Mouse (Mus musculus) E14TG2a.4 (cell line): ENCODE measurements around the gene Vwf.

Experiments
- H3K27me3 ChIP-seq: 2 replicates; pipeline ENCODE4 v1.6.1; 2014; ENCODE audit warnings: low read length, control low read depth; ENCODE audit not compliant: insufficient read depth
- H3K36me3 ChIP-seq: 2 replicates; pipeline ENCODE4 v1.6.1; 2014; ENCODE audit warnings: low read length, control low read depth; ENCODE audit not compliant: insufficient read depth
- H3K4me1 ChIP-seq: replicated peaks from 2 replicates; pipeline ENCODE4 v1.6.1; 2014; ENCODE audit warnings: low read depth, low read length, control low read depth
- H3K4me3 ChIP-seq: replicated peaks from 2 replicates; pipeline ENCODE4 v1.5.1; 2014; ENCODE audit warnings: mild to moderate bottlenecking, low read length
- H3K9me3 ChIP-seq: 2 replicates; pipeline ENCODE4 v1.6.1; 2014; ENCODE audit warnings: low read length, control low read depth
- CTCF ChIP-seq: conservative IDR thresholded peaks from 2 replicates; pipeline ENCODE4 v1.5.1; 2014; ENCODE audit warnings: low read length
- NANOG ChIP-seq: IDR thresholded peaks from 2 replicates; pipeline ENCODE4 v1.6.1; 2014; ENCODE audit warnings: borderline replicate concordance, low read length, mixed read lengths
- POU5F1 ChIP-seq: IDR thresholded peaks from 2 replicates; pipeline ENCODE4 v1.6.1; 2014; ENCODE audit warnings: low read length, borderline replicate concordance

Gene Vwf

DNA sequence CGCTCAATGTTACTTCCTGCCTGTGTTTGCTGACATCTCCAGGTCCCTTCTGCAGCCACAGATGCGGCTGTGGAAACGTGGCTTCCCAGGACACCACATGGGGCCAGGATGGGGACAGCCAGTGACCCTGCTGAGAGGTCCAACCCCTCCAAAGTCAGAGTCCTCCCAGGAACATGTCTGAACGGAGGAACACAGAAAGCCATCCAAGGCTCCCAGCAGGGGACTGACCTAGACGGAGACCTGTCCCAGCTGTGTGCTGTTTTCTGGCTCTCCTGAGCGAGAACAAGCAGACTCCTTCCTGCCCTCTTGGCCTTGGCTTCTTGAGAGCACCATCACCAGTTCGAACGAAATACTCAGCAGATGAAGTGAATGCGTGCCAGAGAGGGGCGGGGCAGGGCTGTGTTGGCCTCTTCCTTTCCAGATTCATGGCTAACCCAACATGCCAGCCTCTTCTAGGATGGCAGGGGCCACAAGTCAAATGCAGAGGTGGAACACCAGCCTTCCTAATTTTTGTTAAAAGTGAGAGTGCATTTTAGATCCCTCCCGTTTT is 183.5 kb downstream of the Vwf start:
- Histone ChIP-seq H3K4me3 (no peak overlapping the region), H3K36me3 (no peaks in the 10 kb centered on the region), H3K27me3 (peaks cover 3% of the 10 kb centered on the region; the same call in 1 of the 2 replicates), H3K9me3 (0 out of 2 replicates have a peak, but pooled peaks cover 5% of the 10 kb centered on the region), H3K4me1 (no peaks in the 10 kb centered on the region)
- no peak for TF ChIP-seq POU5F1
- TF ChIP-seq NANOG, result no peak
- no peak for TF ChIP-seq CTCF
